Mouse (Mus musculus): ENCODE results near the gene Vsig8.

DNA sequence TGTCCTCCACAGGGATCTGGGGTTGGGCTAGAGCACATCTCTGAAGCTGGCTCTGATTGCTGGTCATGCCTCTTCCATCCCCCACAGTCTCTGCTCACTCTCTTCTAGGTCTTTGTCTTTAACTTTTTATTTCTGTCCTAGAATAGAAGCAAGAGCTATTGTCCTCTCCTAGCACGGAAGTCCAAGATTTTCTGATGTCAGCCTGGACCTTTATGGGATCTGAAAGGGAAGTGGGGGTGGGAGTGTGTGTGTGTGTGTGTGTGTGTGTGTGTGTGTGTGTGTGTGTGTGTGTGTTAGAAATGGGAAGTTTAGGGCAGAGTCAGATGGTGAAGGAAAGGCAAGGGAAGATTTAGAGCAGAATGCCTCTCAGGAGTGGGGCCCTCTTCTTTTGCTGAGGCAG lies 3.1 kb upstream of the Vsig8 start:
- TF ChIP-seq CTCF (IDR thresholded peaks at IDR 0.05; ENCODE audit: insufficient read depth, low read depth, low read length) (no peak), POLR2A (IDR thresholded peaks at IDR 0.05; ENCODE audit: insufficient read depth, low read depth, low read length) (no peak)

Data from olfactory bulb, adult 2 months (tissue).